Mouse (Mus musculus) limb, embryonic 12.5 days (tissue): ENCODE measurements around the gene Fbxw9. TPM values are rescaled to one million over a fixed set of nuclear protein-coding genes. Genes with fewer than 3 reads are reported as not detected.
A peak's percentile ranks its signal among the peaks of the same experiment; 100 is the strongest.

Experiments
- ATAC-seq: fragments of 200-750 bp; cut with Nextera tagmentation; 2 replicates; pipeline ENCODE4 v1.8.0; 2017; ENCODE audit warnings: low read depth, moderate TSS enrichment; ENCODE audit not compliant: insufficient number of reproducible peaks, insufficient read depth, low FRiP score, low TSS enrichment
- H3K27ac ChIP-seq: fragments of 300-500 bp; sonication (generic); 2 replicates; pipeline ENCODE4 v1.5.1; 2016; ENCODE audit warnings: mild to moderate bottlenecking, moderate library complexity
- H3K27me3 ChIP-seq: fragments of 300-500 bp; sonication (generic); 2 replicates; pipeline ENCODE4 v1.6.1; 2016; ENCODE audit warnings: mild to moderate bottlenecking, moderate library complexity
- H3K36me3 ChIP-seq: fragments of 300-500 bp; sonication (generic); 2 replicates; pipeline ENCODE4 v1.6.1; 2016; ENCODE audit warnings: mild to moderate bottlenecking, moderate library complexity
- H3K4me1 ChIP-seq: fragments of 300-500 bp; sonication (generic); replicated peaks from 2 replicates; pipeline ENCODE4 v1.6.1; 2016
- H3K4me2 ChIP-seq: fragments of 300-500 bp; sonication (generic); 2 replicates; pipeline ENCODE4 v1.6.1; 2016; ENCODE audit warnings: mild to moderate bottlenecking, moderate library complexity
- H3K4me3 ChIP-seq: fragments of 300-500 bp; sonication (generic); replicated peaks from 2 replicates; pipeline ENCODE4 v1.5.1; 2016; ENCODE audit warnings: mild to moderate bottlenecking
- H3K9ac ChIP-seq: fragments of 300-500 bp; sonication (generic); replicated peaks from 2 replicates; pipeline ENCODE4 v1.6.1; 2016; ENCODE audit warnings: mild to moderate bottlenecking, moderate library complexity
- H3K9me3 ChIP-seq: fragments of 300-500 bp; sonication (generic); 2 replicates; pipeline ENCODE4 v1.6.1; 2016; ENCODE audit warnings: mild to moderate bottlenecking, moderate library complexity
- WGBS: fragments of 180-500 bp; shearing (Covaris S2); methylation state at CpG from one replicate; pipeline ENCODE4 v1.1.7; 2016; 5-methylcytosine and 5-hydroxymethylcytosine counted together
- polyA plus RNA-seq: library from polyadenylated mRNA; unstranded; fragments of >200 nt; fragmentation: Nextera tagmentation; extraction: Ambion mirVana; gene quantifications from 2 replicates; pipeline ENCODE4 v1.2.1, GENCODE M21; 2016

Gene Fbxw9
- 27.4 and 29.9 TPM in 2 replicates for polyA plus RNA-seq

DNA sequence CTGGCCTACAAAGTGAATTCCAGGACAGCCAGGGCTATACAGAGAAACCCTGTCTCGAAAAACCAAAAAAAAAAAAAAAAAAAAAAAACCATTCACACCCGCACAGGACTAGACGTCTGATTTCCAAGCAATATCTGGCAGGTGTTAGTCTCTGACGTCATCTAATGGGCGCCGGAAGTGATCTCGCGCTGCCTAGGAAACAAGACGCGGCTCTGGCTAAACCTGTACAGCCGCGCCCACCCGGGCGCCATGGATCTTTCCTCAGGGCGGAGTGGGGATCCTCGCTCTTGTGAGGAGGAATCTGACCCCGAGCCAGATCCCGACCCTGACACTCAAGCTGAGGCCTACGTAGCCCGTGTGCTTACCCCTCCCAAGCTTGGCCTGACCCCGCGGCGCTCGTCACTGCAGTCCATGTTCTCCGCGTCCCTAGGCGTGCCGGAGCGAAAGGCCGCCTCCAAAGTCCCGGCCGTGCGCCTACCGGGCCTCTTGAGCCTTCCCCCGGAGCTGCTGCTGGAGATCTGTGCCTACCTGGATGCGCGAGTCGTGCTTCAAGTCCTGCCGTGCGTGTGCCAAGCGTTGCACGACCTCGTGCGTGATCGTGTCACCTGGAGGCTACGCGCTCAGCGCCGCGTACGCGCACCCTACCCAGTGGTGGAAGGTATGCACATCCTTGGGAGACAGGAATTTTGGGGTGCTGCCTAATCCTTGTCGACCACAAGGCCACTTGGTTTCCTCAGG is at the start of gene Fbxw9:
Gene Fbxw9 (plus strand): TSS at position 177 of the 738 bp plus-strand sequence.
- Histone ChIP-seq H3K4me2 (peak within 1 kb of the TSS; percentile 93), H3K9ac (peak within 1 kb of the TSS; percentile 66), H3K36me3 (peaks cover 42% of the 10 kb centered on the region), H3K4me3 (peak within 1 kb of the TSS; percentile 80), H3K27ac (no peak within 1 kb of the TSS), H3K9me3 (no peaks in the 10 kb centered on the region), H3K27me3 (no peaks in the 10 kb centered on the region), H3K4me1 (peaks cover 7% of the 10 kb centered on the region; the same call in 1 of the 2 replicates)
- WGBS = under 1% methylated on average over 52 of the region's 53 CpGs
- ATAC-seq = peak; percentile 88

DNA sequence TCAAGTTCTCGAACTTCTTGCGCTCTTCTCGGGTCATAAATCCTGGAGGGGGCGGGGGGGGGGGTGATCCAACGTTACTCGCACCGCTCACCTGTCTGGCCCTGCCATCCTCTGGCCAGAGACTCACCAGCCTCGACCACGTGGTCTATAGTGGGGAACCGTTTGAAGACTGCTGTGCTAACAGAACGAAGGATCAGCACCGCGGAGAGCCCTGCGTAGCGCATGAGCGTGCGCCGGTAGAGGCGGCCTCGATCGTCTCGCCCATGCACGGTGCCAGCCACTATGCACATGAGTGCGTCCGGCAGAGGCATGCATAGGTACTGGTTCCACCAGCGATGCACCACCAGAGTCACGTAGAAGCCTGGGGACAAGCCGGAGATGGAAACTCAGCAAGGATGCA is 48.6 kb upstream of the Fbxw9 start:
- H3K4me3 ChIP-seq = no peak overlapping the region
- peaks cover 82% of the 10 kb centered on the region for H3K27me3 ChIP-seq
- H3K4me1 ChIP-seq = peaks cover 5% of the 10 kb centered on the region
- 13% methylated on average over 28 of the region's 28 CpGs for WGBS
- no peaks in the 10 kb centered on the region for H3K36me3 ChIP-seq
- 0 out of 2 replicates have a peak, but pooled peaks cover 3% of the 10 kb centered on the region for H3K9me3 ChIP-seq
- no peak overlapping the region for H3K4me2 ChIP-seq
- no peak for ATAC-seq
- H3K27ac ChIP-seq = no peak overlapping the region
- no peak overlapping the region for H3K9ac ChIP-seq

DNA sequence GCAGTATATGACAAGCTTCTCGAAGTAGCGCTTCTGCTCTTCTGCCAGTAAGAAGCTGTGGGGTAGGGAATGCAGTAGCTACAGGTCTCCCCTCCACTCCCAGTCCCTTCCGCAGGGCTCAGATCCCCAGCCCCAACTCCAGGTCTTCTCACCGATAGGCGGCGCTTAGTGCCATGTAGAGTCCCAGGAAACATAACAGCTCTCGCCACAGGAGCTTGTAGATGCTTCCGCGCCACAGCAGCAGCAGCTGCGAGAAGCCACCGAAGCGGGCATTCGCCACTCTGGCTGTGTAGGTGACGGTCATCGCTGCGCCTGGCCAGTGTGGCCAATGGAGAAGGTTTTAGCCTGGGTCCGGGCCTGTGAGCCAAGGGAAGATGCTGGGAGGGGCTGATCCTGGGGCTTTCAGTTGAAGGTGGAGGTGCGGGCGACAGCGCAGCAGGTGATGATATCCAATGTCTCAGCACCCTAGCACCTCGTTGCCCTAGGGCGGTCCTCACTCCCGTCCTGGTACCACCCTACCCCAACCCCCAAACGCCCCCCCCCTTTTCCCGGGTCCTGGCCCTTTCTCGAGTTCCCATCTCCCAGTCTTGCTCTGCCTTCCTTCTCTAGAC is 46.5 kb upstream of the Fbxw9 start:
- H3K36me3 ChIP-seq = peaks cover 14% of the 10 kb centered on the region
- H3K4me1 ChIP-seq = peaks cover 5% of the 10 kb centered on the region; the same call in 1 of the 2 replicates
- ATAC-seq = no peak
- H3K9me3 ChIP-seq = 0 out of 2 replicates have a peak, but pooled peaks cover 3% of the 10 kb centered on the region
- H3K4me3 ChIP-seq = peak overlapping the region; percentile 32
- peak overlapping the region; percentile 44; the same call in 1 of the 2 replicates for H3K9ac ChIP-seq
- H3K27me3 ChIP-seq = peaks cover 64% of the 10 kb centered on the region
- no peak overlapping the region for H3K27ac ChIP-seq
- 6% methylated on average over 25 of the region's 26 CpGs for WGBS
- H3K4me2 ChIP-seq = peak overlapping the region; percentile 56

DNA sequence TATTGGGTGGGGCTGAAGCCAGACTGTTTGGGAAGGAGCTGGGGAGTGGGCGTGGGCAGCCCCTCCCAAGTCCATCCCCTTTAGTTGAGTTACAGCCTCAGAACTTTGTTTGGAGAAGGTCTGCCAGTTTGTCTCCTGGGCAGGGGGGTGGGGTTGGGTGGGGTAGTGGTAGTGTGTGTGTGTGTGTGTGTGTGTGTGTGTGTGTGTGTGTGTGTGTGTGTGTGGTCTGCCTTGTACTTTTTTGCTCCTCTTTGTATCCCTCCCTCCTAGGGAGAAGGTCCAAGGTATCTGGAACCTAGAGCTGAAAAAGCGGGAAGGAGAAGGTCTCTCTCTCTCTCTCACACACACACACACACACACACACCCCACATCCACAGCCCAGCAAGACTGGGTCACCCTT is 45.4 kb upstream of the Fbxw9 start, which contains the start of gene Best2:
Gene Best2 (minus strand): TSS at position 101 of the 400 bp plus-strand sequence.
- peaks cover 53% of the 10 kb centered on the region for H3K27me3 ChIP-seq
- no peak for ATAC-seq
- peak within 1 kb of the TSS; percentile 44; the same call in 1 of the 2 replicates for H3K9ac ChIP-seq
- peak within 1 kb of the TSS; percentile 32 for H3K4me3 ChIP-seq
- H3K36me3 ChIP-seq = peaks cover 25% of the 10 kb centered on the region
- peaks cover 5% of the 10 kb centered on the region; the same call in 1 of the 2 replicates for H3K4me1 ChIP-seq
- WGBS = 38% methylated on average over 1 of the region's 2 CpGs
- H3K27ac ChIP-seq = no peak within 1 kb of the TSS
- no peaks in the 10 kb centered on the region for H3K9me3 ChIP-seq
- H3K4me2 ChIP-seq = peak within 1 kb of the TSS; percentile 56

DNA sequence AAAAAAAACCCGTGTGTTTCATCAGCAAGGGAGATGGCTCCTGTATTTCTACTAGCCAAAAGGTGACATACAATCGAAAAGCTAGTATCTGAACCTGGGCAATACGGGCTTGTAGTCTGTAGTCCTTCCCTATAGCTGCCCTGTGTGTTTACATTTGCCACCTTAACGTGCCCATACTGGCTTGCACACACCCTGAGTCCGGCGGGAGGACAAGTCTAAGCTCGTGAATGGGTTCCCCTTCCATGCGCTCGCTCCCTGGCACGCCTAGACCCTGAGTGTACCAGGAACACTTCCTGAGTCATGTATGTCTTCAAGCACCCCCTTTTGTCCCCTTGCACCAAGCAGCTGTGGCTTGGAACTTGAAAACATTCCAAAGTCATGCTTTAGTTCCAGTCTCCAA is 43.1 kb upstream of the Fbxw9 start:
- Histone ChIP-seq H3K9ac (no peak overlapping the region), H3K27me3 (peaks cover 33% of the 10 kb centered on the region), H3K4me1 (peaks cover 5% of the 10 kb centered on the region; the same call in 1 of the 2 replicates), H3K4me2 (no peak overlapping the region), H3K9me3 (no peaks in the 10 kb centered on the region), H3K27ac (no peak overlapping the region), H3K4me3 (no peak overlapping the region), H3K36me3 (peaks cover 47% of the 10 kb centered on the region)
- WGBS = 67% methylated on average over 10 of the region's 10 CpGs
- ATAC-seq = no peak

DNA sequence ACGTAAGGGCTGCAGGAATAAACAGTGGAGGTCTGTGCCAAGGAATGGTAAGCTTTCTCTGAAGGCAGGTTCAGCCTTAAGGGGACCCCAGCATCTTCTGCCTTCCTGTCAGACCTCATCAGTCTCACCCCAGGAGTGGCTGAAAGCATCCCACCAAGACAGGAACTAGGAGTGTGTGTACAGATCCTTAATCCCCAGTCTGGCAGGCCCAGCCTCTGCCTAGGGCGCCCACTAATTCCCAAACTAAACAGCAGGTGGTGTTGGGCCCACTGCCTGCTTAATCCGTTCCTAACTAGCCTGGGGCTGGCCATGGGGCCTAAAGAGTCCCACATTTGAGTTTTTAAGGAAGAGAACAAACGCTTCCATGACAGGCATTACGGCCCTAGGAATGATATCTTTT is 42.6 kb upstream of the Fbxw9 start:
- no peaks in the 10 kb centered on the region for H3K9me3 ChIP-seq
- H3K4me2 ChIP-seq = no peak overlapping the region
- H3K9ac ChIP-seq = no peak overlapping the region
- ATAC-seq = no peak
- peaks cover 5% of the 10 kb centered on the region; the same call in 1 of the 2 replicates for H3K4me1 ChIP-seq
- H3K36me3 ChIP-seq = peaks cover 52% of the 10 kb centered on the region
- H3K4me3 ChIP-seq = no peak overlapping the region
- peaks cover 28% of the 10 kb centered on the region for H3K27me3 ChIP-seq
- no peak overlapping the region for H3K27ac ChIP-seq
- 61% methylated on average over 5 of the region's 5 CpGs for WGBS

DNA sequence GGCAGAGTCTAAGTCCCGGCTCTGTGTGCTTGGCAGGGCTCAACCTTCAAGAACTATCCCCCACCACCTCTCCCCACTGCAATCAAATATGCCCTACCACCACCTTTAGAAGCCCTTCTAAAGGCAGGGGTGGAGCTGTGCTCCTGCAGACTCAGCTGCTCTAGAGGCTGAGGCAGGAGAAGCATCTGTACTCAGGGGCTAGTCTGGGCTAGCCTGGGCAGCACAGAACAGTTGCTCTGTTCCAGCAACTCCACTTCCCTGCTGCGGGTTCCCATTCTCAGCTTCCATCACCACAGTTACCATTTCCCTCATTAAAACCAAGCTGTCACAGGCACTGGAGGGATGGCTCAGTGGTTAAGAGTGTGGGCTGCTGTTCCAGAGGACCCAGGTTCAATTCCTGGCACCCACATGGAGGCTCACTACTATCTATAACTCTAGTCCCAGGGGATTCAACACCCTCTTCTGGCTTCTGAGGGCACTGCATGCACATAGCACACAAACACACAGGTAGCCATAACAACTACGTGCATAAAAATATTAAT is 38.3 kb upstream of the Fbxw9 start:
- H3K36me3 ChIP-seq = peaks cover 71% of the 10 kb centered on the region
- no peaks in the 10 kb centered on the region for H3K27me3 ChIP-seq
- H3K4me3 ChIP-seq = no peak overlapping the region
- H3K4me2 ChIP-seq = no peak overlapping the region
- 92% methylated on average over 3 of the region's 3 CpGs for WGBS
- peaks cover 20% of the 10 kb centered on the region for H3K4me1 ChIP-seq
- H3K9me3 ChIP-seq = no peaks in the 10 kb centered on the region
- H3K9ac ChIP-seq = no peak overlapping the region
- H3K27ac ChIP-seq = no peak overlapping the region
- no peak for ATAC-seq

DNA sequence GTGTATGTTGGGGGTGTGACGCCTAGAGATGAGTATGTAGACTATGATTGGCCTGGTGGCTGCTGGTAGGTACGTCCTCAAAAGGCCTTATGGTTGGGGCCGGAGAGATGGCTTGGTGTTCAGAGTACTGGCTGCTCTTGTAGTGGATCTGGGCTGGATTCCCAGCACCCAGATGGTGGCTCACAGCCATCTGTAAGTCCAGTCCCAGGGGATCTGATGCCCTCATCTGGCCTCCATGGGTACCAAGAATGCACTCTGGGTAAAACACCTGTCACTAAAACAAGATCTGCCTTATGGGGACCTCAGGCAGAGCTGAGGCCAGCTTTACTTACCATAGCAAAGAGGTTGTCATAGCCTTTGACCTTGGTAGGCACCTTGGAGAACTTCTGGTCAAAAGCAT is 36.0 kb upstream of the Fbxw9 start:
- Histone ChIP-seq H3K9ac (no peak overlapping the region), H3K36me3 (peaks cover 52% of the 10 kb centered on the region), H3K9me3 (no peaks in the 10 kb centered on the region), H3K27ac (no peak overlapping the region), H3K4me3 (peak overlapping the region; percentile 100; the same call in 1 of the 2 replicates), H3K4me1 (peaks cover 33% of the 10 kb centered on the region), H3K4me2 (peak overlapping the region; percentile 97), H3K27me3 (no peaks in the 10 kb centered on the region)
- 96% methylated on average over 3 of the region's 3 CpGs for WGBS
- no peak for ATAC-seq

DNA sequence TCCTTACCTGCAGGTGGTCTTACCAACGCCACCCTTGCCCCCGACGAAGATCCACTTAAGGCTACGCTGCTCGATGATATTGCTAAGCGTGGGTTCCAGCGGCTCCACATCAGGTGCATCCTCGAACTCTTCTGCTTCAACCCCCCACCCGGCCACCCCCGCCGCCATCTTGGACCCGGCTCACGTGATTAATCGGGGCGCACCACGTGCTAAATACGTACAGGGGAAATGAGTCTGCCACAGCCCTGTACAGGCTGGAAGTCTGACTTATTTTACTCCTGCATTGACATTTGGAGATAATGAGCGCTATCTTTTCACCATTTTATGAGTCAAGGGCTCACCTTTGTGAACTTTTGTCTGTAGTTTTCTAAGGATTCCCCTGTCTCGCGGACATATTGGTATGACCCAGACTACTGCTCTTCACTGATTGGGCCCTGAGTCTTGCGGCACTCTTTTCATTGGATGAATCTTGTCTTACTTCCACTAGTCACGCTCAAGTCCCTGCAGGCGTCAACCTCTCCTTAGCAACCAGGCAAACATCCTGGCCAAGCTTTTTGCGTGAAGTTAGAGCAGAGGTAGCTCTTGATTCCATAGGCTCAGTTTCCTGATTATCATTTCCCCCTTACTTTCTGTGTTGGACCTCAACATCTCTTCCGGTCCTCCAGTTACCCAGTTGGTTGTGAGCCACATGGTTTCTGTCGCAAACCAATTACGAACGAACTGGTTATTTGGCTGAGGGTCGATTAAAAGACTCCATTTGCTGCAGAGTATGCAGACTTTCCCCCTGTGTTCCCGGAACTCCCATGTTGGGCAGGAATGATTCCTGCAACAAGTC is 34.5 kb upstream of the Fbxw9 start, which contains the start of gene Asna1:
Gene Asna1 (minus strand): TSS at position 184 of the 835 bp plus-strand sequence.
- Histone ChIP-seq H3K27ac (peak within 1 kb of the TSS; percentile 91), H3K4me1 (peaks cover 39% of the 10 kb centered on the region), H3K36me3 (peaks cover 51% of the 10 kb centered on the region), H3K27me3 (no peaks in the 10 kb centered on the region), H3K9ac (peak within 1 kb of the TSS; percentile 71), H3K4me2 (peak within 1 kb of the TSS; percentile 97), H3K9me3 (no peaks in the 10 kb centered on the region), H3K4me3 (peak within 1 kb of the TSS; percentile 100)
- WGBS = 7% methylated on average over 30 of the region's 30 CpGs
- peak; percentile 70 for ATAC-seq

DNA sequence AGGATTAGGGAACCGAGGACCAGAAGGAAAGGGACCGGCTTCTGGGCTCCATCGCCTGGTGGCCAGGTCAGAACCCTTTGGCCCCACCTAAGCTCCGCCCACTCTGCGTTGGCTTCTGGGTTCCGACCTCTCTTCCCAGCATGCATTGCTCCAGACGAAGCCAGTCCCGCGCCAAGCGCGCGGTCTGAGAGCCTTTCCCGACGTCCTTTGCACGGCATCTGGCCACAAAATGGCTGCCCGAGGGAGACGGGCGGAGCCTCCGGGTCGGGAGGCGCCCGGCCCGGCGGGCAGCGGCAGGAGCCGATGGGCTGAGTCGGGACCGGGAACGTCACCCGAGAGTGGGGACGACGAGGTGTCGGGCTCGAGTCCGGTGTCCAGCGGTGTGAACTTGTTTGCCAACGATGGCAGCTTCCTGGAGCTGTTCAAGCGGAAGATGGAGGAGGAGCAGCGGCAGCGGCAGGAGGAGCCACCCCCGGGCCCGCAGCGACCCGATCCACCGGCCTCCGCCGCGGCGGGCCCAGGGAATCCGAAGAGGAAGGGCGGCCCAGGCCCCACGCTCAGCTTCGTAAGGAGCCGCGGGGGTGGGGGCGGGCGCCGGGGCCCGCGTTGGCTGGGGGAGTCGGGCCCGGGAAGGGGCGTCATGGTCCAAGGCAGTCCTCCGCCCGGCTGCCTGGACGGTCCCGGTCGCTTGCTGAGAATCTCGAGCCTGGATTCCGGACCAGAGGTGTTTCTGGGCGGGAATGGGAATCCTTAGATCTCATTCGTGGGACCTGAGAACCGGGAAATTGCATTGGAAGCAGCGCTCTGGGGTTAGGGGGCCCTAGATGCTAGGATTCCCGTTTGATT is 33.0 kb upstream of the Fbxw9 start, which contains the start of gene Trir:
Gene Trir (plus strand): TSS at position 154 of the 846 bp plus-strand sequence.
- Histone ChIP-seq H3K4me2 (peak within 1 kb of the TSS; percentile 97), H3K27ac (peak within 1 kb of the TSS; percentile 91), H3K9me3 (no peaks in the 10 kb centered on the region), H3K4me1 (peaks cover 39% of the 10 kb centered on the region), H3K4me3 (peak within 1 kb of the TSS; percentile 100), H3K36me3 (peaks cover 49% of the 10 kb centered on the region), H3K9ac (peak within 1 kb of the TSS; percentile 98), H3K27me3 (no peaks in the 10 kb centered on the region)
- 1% methylated on average over 75 of the region's 75 CpGs for WGBS
- ATAC-seq = peak; percentile 58
